Mouse (Mus musculus): ENCODE measurements around the gene Nhsl2.

GRCm38 (mm10) chrX:101978861-101979260 is 129.7 kb downstream of the Nhsl2 start:
- TF ChIP-seq CTCF (IDR thresholded peaks at IDR 0.05; ENCODE audit: extremely low read depth, insufficient read length, insufficient replicate concordance, low read depth, low read length) (no peak), POLR2A (IDR thresholded peaks at IDR 0.05; ENCODE audit: low read depth, low read length) (no peak)

Data from small intestine, adult 2 months (tissue).